Mouse (Mus musculus): ENCODE data around the gene Wdr34. TPM values are rescaled to one million over a fixed set of nuclear protein-coding genes. Genes with fewer than 3 reads are reported as not detected.

Wdr34 gene
- polyA plus RNA-seq, 1 experiment, result 8.2 TPM

DNA sequence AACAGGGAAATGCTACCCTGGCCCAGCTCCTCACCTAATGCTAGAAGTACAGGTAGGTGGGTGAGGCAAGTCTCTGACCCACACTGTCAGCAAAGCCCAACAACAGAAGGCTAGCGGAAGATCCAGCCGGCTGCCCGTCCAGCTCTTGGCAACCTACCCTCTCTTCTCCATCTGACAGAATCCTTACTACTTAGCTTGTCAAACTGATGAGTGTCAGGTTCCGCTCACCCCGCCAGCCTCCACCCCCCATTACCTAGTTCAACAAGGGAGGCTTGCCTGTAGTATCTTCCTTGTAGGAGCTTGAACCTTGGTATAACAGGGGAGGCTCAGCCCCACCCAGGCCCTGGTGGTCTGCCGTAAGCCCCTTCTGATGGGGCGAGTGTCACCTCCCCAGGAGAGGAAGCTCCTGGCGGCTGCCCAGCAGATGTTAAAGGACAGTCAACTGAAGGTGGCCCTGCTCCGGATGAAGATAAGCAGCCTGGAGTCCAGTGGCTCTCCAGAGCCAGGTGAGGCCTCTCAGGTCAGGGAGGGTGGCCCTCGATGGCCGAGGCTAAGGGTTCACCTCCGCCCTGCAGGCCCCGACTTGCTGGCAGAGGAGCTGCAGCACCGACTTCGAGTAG is 31.6 kb upstream of the Wdr34 start:
- Histone ChIP-seq H3K27ac (ENCODE audit: insufficient read depth, low read depth, low read length) (no peak overlapping the region), H3K4me3 (ENCODE audit: insufficient read depth, low read length) (no peak overlapping the region), H3K4me1 (ENCODE audit: control insufficient read depth, insufficient read depth, low read length) (peaks cover 13% of the 10 kb centered on the region)
- TF ChIP-seq CTCF (IDR thresholded peaks at IDR 0.05; ENCODE audit: low read depth, low read length), result no peak

- TF ChIP-seq POLR2A (IDR thresholded peaks at IDR 0.05; ENCODE audit: borderline replicate concordance, low read depth, low read length) (no peak), CTCF (IDR thresholded peaks at IDR 0.05; ENCODE audit: low read depth, low read length) (no peak)
- Histone ChIP-seq H3K4me3 (ENCODE audit: insufficient read depth, low read length) (no peak overlapping the region), H3K4me1 (ENCODE audit: control insufficient read depth, insufficient read depth, low read length) (peaks cover 7% of the 10 kb centered on the region; the same call in 1 of the 2 replicates), H3K27ac (ENCODE audit: insufficient read depth, low read depth, low read length) (no peak overlapping the region)
These were observed 30.1 kb upstream of the Wdr34 start for GRCm38 (mm10) chr2:30078760-30079159.

- H3K27ac ChIP-seq (ENCODE audit: insufficient read depth, low read depth, low read length), result no peak overlapping the region
- TF ChIP-seq CTCF (IDR thresholded peaks at IDR 0.05; ENCODE audit: low read depth, low read length) (no peak), POLR2A (IDR thresholded peaks at IDR 0.05; ENCODE audit: borderline replicate concordance, low read depth, low read length) (no peak)
- H3K4me3 ChIP-seq (ENCODE audit: insufficient read depth, low read length), result peak overlapping the region; percentile 27; the same call in 1 of the 2 replicates
- H3K4me1 ChIP-seq (ENCODE audit: control insufficient read depth, insufficient read depth, low read length), result 0 out of 2 replicates have a peak, but pooled peaks cover 3% of the 10 kb centered on the region
These were observed 29.6 kb upstream of the Wdr34 start for GRCm38 (mm10) chr2:30078349-30078712.

GRCm38 (mm10) chr2:30077502-30078348 is 29.0 kb upstream of the Wdr34 start, which contains the start of gene Pkn3:
TSS of gene Pkn3 (plus strand) at chr2:30077684.
- Histone ChIP-seq H3K4me3 (ENCODE audit: insufficient read depth, low read length) (peak within 1 kb of the TSS; percentile 64), H3K4me1 (ENCODE audit: control insufficient read depth, insufficient read depth, low read length) (0 out of 2 replicates have a peak, but pooled peaks cover 3% of the 10 kb centered on the region), H3K27ac (ENCODE audit: insufficient read depth, low read depth, low read length) (peak within 1 kb of the TSS; percentile 48)
- TF ChIP-seq CTCF (IDR thresholded peaks at IDR 0.05; ENCODE audit: low read depth, low read length) (peak; percentile 92), POLR2A (IDR thresholded peaks at IDR 0.05; ENCODE audit: borderline replicate concordance, low read depth, low read length) (no peak)

DNA sequence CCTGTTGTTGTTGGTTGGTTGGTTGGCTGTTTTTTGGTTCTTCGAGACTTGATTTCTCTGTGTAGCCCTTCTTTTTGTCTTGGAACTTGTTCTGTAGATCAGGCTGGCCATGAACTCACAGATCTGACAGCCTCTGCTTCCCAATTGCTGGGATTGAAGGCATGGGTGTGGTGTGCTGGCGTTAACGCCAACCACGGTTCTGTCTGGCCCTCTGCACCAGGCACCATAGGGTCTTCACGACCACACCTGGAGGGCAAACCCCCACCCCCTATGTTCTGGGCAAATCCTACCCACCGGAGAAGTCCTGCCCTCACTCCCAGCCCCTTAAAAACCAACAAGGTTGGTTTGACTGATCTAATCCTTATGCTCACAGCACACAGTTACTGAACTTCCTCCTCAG is 28.3 kb upstream of the Wdr34 start:
- Histone ChIP-seq H3K4me3 (ENCODE audit: insufficient read depth, low read length) (0 out of 2 replicates have a peak overlapping the region, but pooled peaks have one; percentile 2), H3K27ac (ENCODE audit: insufficient read depth, low read depth, low read length) (peak overlapping the region; percentile 15; the same call in 1 of the 2 replicates), H3K4me1 (ENCODE audit: control insufficient read depth, insufficient read depth, low read length) (0 out of 2 replicates have a peak, but pooled peaks cover 3% of the 10 kb centered on the region)
- TF ChIP-seq POLR2A (IDR thresholded peaks at IDR 0.05; ENCODE audit: borderline replicate concordance, low read depth, low read length) (no peak), CTCF (IDR thresholded peaks at IDR 0.05; ENCODE audit: low read depth, low read length) (no peak)

DNA sequence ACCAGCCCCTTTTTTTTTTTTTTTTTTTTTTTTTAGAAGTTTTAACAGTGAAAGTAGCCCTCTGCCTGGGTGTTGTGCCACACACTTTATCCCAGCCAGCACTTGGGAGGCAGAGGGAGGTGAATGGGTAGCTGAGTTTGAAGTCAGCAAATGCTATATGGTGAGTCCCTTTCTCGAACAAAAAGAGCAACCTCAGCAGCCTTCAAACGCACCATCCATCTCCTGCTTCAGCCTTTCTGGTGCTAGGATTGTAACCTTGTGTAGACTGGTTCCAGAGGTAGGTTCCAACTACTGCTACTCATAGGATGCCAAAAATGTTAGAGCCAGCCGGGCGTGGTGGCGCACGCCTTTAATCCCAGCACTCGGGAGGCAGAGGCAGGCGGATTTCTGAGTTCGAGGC is 27.8 kb upstream of the Wdr34 start:
- Histone ChIP-seq H3K4me1 (ENCODE audit: control insufficient read depth, insufficient read depth, low read length) (0 out of 2 replicates have a peak, but pooled peaks cover 3% of the 10 kb centered on the region), H3K27ac (ENCODE audit: insufficient read depth, low read depth, low read length) (no peak overlapping the region), H3K4me3 (ENCODE audit: insufficient read depth, low read length) (no peak overlapping the region)
- TF ChIP-seq POLR2A (IDR thresholded peaks at IDR 0.05; ENCODE audit: borderline replicate concordance, low read depth, low read length), result no peak
- TF ChIP-seq CTCF (IDR thresholded peaks at IDR 0.05; ENCODE audit: low read depth, low read length), result no peak

- Histone ChIP-seq H3K27ac (ENCODE audit: insufficient read depth, low read depth, low read length) (no peak overlapping the region), H3K4me1 (ENCODE audit: control insufficient read depth, insufficient read depth, low read length) (0 out of 2 replicates have a peak, but pooled peaks cover 3% of the 10 kb centered on the region), H3K4me3 (ENCODE audit: insufficient read depth, low read length) (no peak overlapping the region)
- TF ChIP-seq POLR2A (IDR thresholded peaks at IDR 0.05; ENCODE audit: borderline replicate concordance, low read depth, low read length), result no peak
- TF ChIP-seq CTCF (IDR thresholded peaks at IDR 0.05; ENCODE audit: low read depth, low read length), result no peak
These were observed 26.9 kb upstream of the Wdr34 start for GRCm38 (mm10) chr2:30075625-30076024.

DNA sequence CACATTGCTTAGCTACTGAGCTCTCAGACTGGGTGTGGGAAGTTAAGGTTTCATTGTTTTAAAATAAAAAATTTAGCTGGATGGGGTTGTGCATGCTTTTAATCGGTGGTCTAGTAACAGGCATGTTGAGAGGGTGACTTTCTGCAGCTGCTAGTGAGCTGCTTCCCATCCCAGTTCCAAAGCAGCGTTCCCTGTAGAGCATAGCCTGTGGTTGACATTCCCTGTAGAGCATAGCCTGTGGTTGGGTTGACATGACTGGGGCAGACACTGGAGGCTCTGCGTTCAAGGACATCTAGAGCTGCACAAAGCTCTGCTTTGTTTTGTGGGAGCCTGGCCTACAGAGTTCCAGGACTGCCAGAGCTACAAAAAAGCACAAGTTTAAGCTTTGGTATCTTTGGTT is 24.6 kb upstream of the Wdr34 start:
- no peak overlapping the region for H3K4me3 ChIP-seq (ENCODE audit: insufficient read depth, low read length)
- no peak overlapping the region for H3K27ac ChIP-seq (ENCODE audit: insufficient read depth, low read depth, low read length)
- no peak for TF ChIP-seq CTCF (IDR thresholded peaks at IDR 0.05; ENCODE audit: low read depth, low read length)
- TF ChIP-seq POLR2A (IDR thresholded peaks at IDR 0.05; ENCODE audit: borderline replicate concordance, low read depth, low read length), result no peak
- H3K4me1 ChIP-seq (ENCODE audit: control insufficient read depth, insufficient read depth, low read length), result peaks cover 7% of the 10 kb centered on the region

GRCm38 (mm10) chr2:30072875-30073274 is 24.2 kb upstream of the Wdr34 start:
- no peak for TF ChIP-seq POLR2A (IDR thresholded peaks at IDR 0.05; ENCODE audit: borderline replicate concordance, low read depth, low read length)
- no peak for TF ChIP-seq CTCF (IDR thresholded peaks at IDR 0.05; ENCODE audit: low read depth, low read length)
- Histone ChIP-seq H3K4me3 (ENCODE audit: insufficient read depth, low read length) (no peak overlapping the region), H3K4me1 (ENCODE audit: control insufficient read depth, insufficient read depth, low read length) (peaks cover 8% of the 10 kb centered on the region), H3K27ac (ENCODE audit: insufficient read depth, low read depth, low read length) (no peak overlapping the region)

GRCm38 (mm10) chr2:30067962-30068361 is 19.3 kb upstream of the Wdr34 start:
- peaks cover 11% of the 10 kb centered on the region for H3K4me1 ChIP-seq (ENCODE audit: control insufficient read depth, insufficient read depth, low read length)
- H3K27ac ChIP-seq (ENCODE audit: insufficient read depth, low read depth, low read length), result peak overlapping the region; percentile 33
- H3K4me3 ChIP-seq (ENCODE audit: insufficient read depth, low read length), result peak overlapping the region; percentile 98
- TF ChIP-seq POLR2A (IDR thresholded peaks at IDR 0.05; ENCODE audit: borderline replicate concordance, low read depth, low read length), result no peak
- no peak for TF ChIP-seq CTCF (IDR thresholded peaks at IDR 0.05; ENCODE audit: low read depth, low read length)
